Mouse (Mus musculus) heart, postnatal 25 days (tissue): Measurements from ENCODE around the gene Cyth3. TPM values are rescaled to one million over a fixed set of nuclear protein-coding genes. Genes with fewer than 3 reads are reported as not detected.
A peak's percentile ranks its signal among the peaks of the same experiment; 100 is the strongest.

Source experiments
- DNase-seq: peaks from one replicate; pipeline ENCODE4 v3.0.0; 2022; ENCODE audit warnings: low spot score
- intact Hi-C: fragments of 180-260 bp; cut with DNase I; formaldehyde crosslinking; loops from one replicate; pipeline ENCODE4 v1.15.1; 2025
- total RNA-seq, 2 experiments: library from RNA; stranded (reverse); gene quantifications; 2 replicates each; pipeline ENCODE4 v1.2.3; 2021

The Cyth3 gene
- total RNA-seq, 2 experiments from 2014 or later: 43.8 to 44.9 TPM

DNA sequence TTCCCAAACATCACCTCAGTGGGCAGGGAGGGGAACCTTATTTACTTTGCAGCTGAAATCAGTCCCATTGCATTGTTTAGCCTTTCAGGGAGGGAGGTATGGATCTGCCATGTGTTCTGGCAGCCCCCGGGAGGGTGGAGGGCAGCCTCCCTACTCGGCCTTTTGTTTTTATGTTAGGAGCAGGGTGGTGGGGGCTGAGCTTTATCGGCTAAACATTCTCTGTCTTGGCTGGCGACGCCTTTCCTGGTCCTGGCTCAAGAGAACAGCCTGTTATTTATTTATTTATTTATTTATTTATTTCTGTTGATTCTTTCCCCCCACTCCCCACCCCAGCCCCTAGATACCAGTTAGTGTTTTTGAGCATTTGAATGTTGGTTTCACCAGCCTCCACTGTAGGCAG, 7.7 kb upstream of the Cyth3 start:
- intact Hi-C loops: loop anchor here (2.0 kb wide), 1 partner anchor 18 kb away; no protein-coding TSS in a partner anchor
- DNase-seq: no peak

DNA sequence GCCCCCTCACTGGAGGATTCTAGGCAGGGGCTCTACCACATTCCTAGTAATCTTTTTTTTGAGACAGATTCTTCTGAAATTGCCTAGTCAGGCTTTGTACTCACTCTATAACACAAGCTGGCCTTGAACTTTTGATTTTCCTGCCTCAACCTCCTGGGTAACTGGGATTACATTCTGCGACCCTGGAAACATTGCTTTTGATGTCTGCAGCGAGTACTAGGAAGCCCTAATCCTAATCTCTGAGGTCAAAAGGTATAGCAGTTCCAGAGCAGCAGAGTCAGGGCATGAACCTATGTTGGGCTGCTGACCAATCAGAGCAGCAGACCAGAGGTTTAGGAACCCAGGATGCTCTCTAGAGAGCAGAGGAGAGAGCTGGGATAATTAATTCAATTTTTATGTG, 6.9 kb upstream of the Cyth3 start:
- intact Hi-C loops: loop anchor here (2.0 kb wide), 1 partner anchor 19 kb away; no protein-coding TSS in a partner anchor

DNA sequence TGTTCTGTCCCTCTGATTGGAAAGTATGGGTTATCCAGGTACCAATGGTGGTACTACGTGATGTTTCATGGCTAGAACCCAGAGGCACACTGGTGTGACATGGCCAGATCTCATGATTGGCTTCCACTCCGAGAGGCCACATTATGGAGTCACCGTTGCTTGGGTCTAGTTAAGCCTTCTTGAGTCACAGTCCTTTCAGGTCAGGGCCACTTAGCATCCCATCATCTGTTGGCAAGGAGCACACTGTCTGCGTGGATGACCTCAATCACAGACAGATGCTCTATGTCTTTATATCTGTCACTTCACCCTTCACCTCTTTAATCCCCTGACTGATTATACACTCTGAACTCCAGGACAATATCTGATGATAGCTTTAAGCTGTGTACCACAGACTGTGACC, 6.1 kb upstream of the Cyth3 start:
- DNase-seq: no peak
- intact Hi-C loops: no loop called here

More for the DNA sequence above, 6.9 kb upstream of the Cyth3 start:
- no peak for DNase-seq

DNA sequence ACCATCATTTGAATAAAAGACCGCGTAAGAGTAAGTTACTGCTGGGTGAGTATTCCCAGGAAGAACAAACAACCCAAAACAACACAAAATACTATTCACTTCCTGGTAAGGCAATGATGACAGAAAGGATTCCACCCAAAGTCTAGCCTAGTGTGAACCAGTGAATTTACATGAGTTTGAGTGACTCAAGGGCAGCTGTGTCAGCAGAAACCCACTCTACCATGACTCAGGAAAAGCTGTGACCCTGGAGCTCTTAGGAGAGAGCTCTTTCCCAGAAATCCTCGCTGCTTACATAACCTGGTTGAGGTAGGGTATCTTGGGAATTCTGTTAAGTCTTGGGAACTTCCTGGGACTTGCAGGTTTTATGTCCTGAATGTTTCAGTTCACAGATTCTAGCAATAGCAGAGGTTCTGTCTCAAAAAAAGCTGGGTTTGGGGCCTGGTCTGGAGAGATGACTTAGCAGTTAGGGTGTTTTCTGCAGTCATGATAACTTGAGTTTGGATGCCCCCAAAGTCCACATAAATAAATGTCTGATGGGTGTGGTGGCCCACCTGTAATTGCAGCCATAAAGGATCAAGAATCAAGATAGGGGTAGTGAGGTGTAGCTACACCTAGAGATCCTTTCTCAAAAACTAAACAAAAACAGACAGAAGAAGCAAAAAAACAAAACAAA, 5.5 kb upstream of the Cyth3 start:
- intact Hi-C loops: no loop called here
- DNase-seq: no peak

DNA sequence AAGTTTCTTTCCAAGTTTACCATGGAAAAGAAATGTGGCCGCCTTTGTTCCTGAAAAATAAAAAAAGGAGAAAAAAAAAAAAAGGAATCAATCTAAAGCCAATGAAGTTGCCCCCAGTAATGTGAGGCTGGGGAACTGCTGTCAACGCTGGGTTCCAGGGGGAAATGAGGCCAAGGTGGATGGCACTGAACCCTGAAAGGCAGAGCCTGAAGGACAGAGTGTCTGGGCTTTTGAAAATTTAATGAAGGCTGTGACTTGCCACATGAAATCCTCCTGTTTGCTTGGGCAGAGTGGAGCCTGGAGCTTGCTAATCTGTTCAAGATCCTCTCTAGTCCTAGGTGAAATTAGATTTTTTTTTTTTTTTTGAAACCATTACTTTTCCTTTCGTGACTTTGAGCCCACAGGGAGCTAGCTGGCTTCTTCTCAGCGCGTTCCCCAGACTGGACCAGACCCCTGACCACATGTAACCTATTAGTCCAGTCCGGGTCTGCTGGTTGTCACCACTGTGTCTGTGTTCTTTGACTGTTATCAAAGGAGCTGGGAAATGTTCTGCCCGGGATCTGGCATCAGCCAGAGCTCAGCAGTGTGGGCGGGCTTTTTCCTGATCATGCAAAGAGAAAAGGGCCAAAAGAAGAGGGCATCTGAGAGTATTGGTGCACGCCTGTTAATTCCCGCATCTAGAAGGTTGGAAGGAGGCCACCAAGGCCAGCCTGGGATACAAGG, 4.6 kb upstream of the Cyth3 start:
- peak; percentile 58 for DNase-seq
- intact Hi-C loops: no loop called here

DNA sequence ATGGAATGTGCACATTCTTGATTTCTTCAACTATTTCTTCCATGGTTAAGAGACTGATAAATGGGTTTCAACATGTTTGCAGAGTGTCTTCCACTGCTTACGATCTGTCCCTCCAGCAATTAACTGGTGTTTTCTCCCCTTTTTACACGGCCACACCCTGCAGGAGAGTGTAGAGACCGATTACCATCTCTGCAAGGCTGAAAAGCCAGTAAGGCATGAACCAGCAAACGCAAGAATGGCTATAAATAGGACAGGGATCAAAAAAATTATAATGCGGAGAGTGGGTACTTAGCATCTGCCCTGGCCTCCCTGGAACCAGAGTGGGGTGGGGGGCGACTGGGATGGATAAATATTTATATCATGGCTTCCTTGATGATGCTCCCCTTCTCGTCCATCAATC, 3.7 kb upstream of the Cyth3 start:
- intact Hi-C loops: no loop called here
- DNase-seq: no peak

DNA sequence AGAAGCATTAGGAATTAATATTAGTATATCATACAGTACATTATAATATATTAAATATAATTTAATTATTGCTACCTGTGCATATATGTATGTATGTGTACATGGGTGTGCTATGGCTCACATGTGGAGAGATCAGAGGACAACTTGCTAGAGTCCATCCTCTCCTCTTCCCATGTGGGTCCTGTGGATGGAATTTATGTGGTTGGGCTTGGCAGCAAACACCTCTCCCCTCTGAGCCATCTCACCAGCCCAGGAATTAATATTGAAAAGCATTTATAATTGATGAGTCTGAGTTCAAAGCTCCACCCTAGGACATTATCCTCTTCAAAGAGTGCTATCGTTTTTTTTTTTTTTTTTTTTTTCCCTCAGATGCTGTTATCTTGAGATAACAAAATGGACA, 2.1 kb upstream of the Cyth3 start:
- DNase-seq: no peak
- intact Hi-C loops: loop anchor here (5.0 kb wide), 3 partner anchors 48 to 87 kb away; no protein-coding TSS in a partner anchor

DNA sequence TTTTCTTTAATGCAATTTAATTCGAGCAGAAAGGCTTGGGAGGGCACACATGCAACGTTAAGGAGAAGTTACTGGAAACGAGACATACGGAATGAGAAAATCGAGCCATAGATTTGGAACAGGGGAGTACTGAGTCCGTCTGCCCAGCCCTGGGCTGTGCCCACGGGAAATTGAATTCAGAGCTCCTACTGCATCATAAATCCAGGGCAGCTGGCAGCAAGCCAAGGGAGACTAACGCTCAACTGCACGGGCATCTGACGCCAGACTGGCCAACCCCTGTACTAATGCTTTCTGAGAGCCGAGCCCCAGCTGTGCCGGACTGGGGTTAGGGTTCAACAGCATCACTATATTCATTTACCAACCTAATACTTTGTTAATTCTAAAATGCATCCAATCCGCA, 1.3 kb upstream of the Cyth3 start:
- no peak for DNase-seq
- intact Hi-C loops: loop anchor here (5.0 kb wide), 3 partner anchors 49 to 86 kb away; no protein-coding TSS in a partner anchor

DNA sequence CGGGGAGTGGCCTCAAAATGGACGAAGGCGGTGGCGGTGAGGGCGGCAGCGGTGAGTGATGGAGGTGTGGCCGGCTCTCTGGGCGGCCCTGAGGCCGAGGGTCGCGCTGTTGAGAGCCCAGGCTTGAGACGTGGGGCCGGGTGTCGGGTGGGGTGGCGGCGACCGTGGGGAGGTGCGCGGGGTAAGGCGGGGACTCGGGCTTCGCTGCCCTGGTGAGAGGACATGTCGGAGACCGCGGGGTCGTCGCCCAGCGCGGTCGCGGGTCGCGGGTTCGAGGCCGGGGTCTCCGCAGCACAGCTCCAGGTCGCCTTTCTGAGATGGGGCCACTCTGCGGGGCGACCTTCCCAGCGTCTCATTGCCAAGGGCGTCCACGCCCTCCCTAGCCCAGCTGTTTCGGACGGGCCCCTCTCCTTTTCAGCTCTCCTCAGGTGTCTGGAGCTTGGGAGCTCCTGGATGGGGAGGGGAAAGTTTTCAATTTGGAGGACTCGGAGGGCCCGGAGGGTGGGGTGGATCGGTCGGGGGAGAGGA, 440 bp downstream of the Cyth3 start:
- DNase-seq: no peak
- intact Hi-C loops: loop anchor here (2.0 to 5.0 kb wide), 4 partner anchors 14 to 85 kb away; no protein-coding TSS in a partner anchor

DNA sequence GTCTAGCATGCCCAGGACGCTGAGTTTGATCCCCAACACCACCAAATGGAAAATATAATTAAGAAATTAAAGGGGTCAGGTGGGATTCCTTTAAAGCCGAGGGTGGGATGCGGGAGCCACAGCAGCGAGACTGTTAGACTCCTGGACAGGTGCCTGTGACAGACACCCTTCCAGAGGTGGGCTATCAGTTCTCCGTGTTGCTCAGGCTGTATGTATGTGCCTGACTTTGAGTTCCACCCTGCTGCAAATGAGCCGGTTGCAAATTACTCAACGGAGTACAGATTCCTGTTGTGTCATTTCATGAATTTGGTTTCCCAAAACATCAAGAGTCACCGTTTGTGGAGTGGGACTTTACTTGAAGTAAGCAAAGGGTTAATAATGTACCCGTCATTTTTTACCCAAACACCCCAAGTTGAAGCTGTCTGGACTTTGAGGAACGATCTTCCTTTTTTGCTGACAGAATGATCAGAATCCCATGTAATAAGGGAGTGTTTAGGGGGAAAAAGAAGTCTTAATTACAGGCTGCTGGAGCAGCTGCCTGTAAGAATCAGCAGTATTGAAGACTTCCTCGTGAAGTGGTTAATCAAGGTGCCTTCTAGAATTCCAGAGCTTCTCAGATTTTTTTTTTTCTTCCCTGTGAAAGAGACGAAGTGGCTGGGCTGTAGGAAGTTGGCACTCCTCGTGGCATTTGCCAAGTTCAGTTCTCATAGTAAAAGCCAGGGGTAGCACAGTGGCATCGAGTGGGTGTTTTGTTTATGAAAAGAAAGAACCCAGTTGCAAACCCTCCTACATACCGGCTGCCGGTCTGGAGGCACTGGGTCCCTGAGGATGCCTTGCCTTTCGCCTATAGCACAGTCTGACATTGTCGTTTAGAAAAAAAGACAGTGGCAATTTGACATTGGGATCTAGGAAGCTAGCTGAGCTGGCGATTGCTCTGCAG, 1.4 kb downstream of the Cyth3 start:
- intact Hi-C loops: loop anchor here (2.0 to 5.0 kb wide), 4 partner anchors 13 to 84 kb away; no protein-coding TSS in a partner anchor
- DNase-seq: no peak

DNA sequence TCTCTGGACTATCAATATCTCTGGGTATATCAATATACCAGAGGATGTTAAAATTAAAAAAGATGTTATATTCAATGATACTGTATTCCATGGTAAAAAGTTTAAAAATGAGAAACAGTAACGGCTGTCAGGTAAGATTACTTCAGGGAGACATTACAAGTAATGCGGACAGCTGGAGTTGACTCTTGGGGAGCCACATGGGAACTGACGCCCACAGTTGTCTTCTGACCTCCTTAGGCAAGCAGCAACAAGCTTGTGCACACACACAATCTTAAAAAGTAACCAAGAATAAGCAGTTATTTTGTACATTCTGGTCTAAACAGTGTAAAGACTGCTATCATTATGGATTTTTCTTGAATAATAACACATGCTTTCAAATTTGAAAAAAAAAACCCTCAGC, 2.2 kb downstream of the Cyth3 start:
- intact Hi-C loops: loop anchor here (5.0 kb wide), 3 partner anchors 52 to 83 kb away; no protein-coding TSS in a partner anchor
- no peak for DNase-seq

DNA sequence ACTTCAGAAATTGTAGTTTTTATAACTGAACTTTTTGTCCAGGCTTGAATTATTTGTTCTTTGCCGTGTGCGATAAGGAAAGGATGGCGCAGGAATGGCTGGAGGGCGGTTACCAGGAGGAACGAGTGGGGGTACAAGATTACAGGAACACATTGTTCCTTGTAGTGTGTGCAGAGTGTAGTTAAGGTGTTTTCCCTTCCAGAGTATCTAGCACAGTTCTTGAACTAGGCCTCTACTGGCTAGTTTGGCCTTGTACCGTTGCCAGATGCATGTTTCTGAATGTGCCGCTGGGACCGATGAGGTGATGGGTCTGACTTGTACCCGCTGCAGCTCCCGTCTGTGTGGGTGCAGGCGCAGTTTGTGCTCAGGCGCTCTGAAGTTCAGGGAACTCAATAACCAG, 3.2 kb downstream of the Cyth3 start:
- intact Hi-C loops: no loop called here
- DNase-seq: peak; percentile 40

DNA sequence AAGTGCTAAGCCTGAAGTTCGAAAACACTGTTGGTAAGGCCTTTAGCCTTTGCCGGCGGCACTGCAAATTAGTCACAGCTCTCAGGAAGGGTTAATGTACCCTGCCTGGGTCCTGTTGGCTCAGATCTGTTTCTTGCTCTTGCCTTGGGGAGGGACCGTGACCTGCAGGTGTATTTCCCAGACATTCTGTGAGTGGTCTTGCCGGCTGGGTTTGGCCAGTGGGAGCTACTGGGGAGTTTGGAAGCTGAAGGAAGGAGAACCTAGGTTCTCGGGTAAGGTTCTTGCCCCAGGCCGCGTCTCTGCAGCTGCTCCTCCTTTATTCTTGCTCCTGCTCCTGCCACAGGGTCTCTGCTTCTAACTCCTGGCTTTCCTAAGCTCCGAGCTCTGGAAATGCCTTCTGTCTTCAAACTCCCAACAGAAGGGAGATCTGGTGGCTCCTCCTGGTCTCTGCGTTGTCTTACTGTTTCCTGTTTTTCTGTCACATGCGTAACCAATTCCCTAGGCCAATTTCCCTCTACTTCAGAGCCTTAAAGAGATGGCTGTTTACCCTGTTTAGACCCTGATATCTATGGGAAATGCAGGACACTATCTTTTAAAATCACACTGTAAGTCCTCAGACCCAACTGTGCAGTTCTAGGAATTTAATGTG, 3.8 kb downstream of the Cyth3 start:
- intact Hi-C loops: no loop called here
- no peak for DNase-seq

DNA sequence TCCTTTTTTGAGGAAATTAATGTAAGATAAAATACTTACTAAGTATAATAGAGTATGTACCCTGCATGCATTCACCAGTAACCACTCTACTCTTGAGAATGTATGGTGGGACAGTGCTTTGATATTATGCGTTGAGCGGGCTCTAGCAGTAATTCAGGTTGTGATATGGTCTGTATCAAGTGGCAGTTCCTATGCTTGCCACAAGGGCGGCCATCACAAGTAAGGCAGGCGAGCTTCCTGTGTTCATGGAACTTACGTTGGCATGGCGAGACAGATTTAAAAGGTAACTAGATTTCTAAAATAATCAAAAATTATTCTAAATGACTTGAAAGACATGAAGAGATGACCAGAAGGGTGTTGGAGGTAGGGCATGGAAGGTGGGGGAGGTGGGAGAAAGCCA, 5.3 kb downstream of the Cyth3 start:
- no peak for DNase-seq
- intact Hi-C loops: no loop called here

DNA sequence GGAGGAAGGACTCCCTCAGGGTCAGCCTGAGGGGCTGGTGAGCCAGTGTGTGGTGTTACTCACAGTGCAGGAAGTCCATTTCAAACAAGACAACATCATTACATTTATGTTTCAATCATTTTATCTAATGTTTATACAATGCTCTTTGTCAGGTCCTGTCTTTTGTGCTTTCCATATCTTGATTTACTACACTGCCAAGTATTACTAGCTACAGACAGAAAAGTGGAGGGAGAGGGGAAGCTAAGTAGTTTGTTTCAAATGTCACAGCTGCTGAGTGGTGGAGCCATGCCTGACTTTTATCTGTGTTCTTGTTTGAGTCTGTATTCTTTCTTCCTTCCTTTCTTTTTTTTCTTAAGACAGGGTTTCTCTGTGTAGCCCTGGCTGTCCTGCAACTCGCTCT, 5.7 kb downstream of the Cyth3 start:
- intact Hi-C loops: no loop called here
- DNase-seq: no peak

DNA sequence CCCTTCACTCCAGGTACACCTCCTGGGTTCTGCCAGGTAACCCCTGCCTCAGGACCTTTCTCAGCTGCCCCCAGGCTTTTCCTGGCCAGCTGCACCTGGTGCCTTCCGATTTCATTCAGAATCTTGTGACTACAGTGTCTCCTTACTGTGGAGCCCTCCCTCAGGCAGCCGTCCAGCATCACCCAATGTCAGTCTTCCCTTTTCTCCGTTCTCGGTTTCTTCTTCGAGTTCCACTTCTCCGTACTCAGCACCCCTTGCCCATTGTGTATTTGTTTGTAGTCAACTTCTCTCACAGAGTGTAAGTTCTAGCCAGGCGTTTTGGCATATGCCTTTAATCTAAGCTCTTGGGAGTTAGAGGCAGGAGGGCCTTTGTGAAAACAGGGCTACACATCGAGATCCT, 7.4 kb downstream of the Cyth3 start:
- intact Hi-C loops: loop anchor here (5.0 kb wide), 1 partner anchor 68 kb away; no protein-coding TSS in a partner anchor
- DNase-seq: no peak

DNA sequence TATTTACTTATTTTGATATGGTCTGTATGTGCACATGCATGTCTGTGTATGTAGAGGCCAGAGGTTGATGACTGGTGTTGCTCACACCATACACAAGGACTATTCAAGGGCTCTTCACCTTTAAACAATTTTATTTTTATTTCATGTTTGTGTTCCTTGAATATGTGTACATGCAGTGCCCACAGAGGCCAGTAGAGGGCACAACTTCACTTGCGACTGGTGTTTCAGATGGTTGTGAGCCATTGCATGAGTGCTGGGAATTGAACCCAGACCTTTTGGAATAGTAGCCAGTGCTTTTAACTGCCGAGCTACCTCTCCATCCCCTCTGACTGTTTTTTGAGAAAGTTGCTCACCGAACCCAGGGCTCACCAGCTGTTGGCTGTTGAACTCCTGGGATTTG, 8.0 kb downstream of the Cyth3 start:
- no peak for DNase-seq
- intact Hi-C loops: loop anchor here (5.0 kb wide), 1 partner anchor 67 kb away; no protein-coding TSS in a partner anchor

DNA sequence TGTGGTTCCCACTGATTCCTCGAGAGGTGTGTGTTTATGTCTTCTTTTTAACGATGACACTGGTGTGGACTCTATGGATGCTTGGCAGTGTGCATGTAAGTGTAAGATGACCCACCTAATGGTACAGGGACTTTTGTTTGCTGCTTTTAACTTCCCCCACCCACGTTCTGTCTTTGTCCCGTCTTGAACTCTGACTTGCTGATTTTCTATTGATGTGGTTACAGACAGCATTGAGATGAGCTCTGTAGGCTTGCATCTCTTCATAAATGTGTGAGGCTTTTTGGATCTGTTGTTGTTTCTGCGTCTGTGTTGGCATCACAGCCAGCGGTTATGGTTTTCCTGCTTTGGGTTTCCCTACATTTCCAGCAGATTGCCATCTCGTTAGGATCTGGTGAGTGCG, 8.5 kb downstream of the Cyth3 start:
- no peak for DNase-seq
- intact Hi-C loops: loop anchor here (5.0 kb wide), 1 partner anchor 67 kb away; no protein-coding TSS in a partner anchor

DNA sequence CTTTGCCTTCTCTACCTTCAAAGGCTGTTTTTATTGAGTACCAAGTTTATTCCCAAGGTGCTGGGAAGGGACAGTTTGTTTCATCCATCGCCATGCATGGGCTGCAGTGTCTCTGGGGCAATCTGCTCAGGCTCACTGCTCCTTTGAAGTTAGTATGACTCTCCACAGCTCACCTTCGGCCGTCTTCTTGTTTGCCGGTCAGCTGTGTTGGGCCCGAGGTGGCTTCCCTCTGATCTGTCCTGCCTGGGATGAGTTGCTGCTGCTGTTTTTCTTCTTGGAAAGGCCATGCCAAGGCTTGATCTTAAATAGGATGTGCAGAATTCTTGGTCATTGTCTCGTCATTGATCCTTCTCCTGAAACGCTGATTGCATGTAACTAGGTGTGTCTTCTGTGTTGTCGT, 9.3 kb downstream of the Cyth3 start:
- intact Hi-C loops: loop anchor here (5.0 kb wide), 1 partner anchor 66 kb away; no protein-coding TSS in a partner anchor
- no peak for DNase-seq
